Mouse (Mus musculus): ENCODE results near the gene Map2k6. TPM values are rescaled to one million over a fixed set of nuclear protein-coding genes. Genes with fewer than 3 reads are reported as not detected.

Gene Map2k6
- polyA plus RNA-seq, 2 experiments: 2.8 to 3.6 TPM

DNA sequence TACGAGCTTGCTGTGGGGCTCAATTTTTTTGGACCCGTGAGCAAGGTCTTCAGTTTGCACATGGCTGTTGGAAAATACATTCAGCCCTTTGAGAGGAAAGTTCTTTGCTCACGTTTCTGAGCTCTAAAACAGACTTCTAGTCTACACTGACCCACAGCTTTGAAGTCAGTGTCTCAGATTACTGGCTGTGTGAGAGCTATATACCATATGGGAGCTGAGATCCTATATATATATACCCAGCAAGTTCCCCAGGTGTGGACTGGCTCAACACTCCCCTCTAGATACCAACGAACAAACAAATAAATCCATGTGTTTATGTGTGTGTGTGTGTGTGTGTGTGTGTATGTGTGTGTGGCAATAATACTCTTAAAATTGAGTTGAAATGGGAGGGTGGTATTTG lies 83.7 kb downstream of the Map2k6 start:
- no peak for TF ChIP-seq EP300 (IDR thresholded peaks at IDR 0.05; ENCODE audit: low read depth)
- no peak for TF ChIP-seq CTCF (IDR thresholded peaks at IDR 0.05; ENCODE audit: low read depth)
- no peak overlapping the region for H3K4me3 ChIP-seq (ENCODE audit: insufficient read depth in 1 of 2, low read depth in 2 of 2, low read length in 2 of 2)
- H3K4me1 ChIP-seq (replicated peaks; ENCODE audit: control insufficient read depth in 2 of 2, insufficient read depth in 2 of 2, low read length in 1 of 2): peaks cover 4 to 24% of the 10 kb centered on the region in 2 experiments; a peak in 3 of 4 replicates
- no peak overlapping the region for H3K27ac ChIP-seq
- no peak overlapping the region for H3K4me2 ChIP-seq (ENCODE audit: low read depth)
- WGBS (ENCODE audit: insufficient replicate concordance): 79% methylated on average over 4 of the region's 4 CpGs
- no peaks in the 10 kb centered on the region for H3K9me3 ChIP-seq (ENCODE audit: control insufficient read depth, low read length)
- DNase-seq (ENCODE audit: low read depth in 3 of 3, low spot score in 3 of 3) (no peak), ATAC-seq (ENCODE audit: insufficient read depth) (no peak)
- no peaks in the 10 kb centered on the region for H3K27me3 ChIP-seq (ENCODE audit: control insufficient read depth, insufficient read depth, low read length)
- H3K9ac ChIP-seq (replicated peaks): no peak overlapping the region
- no peaks in the 10 kb centered on the region for H3K36me3 ChIP-seq (replicated peaks; ENCODE audit: control insufficient read depth, insufficient read depth, low read depth)

DNA sequence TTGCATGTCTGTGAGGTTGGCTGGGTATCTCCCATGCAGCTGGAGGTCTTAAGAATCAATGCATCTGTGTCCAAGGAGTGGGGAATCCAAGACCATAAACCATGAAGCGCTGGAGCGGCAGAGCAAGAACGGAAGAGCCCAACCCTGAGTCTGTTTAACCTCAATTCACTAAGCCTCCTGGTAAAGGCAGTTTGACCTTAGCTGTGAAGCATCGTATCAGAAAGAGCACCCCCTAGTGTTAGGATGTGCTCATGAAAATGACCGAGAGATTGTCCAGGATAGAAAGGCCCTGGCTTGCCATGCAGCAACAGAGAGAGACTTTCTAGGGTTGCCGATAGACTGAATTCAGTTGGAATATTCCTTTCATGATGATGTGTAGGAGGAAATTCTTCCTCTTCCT lies 84.2 kb downstream of the Map2k6 start:
- Histone ChIP-seq H3K27me3 (ENCODE audit: control insufficient read depth, insufficient read depth, low read length) (no peaks in the 10 kb centered on the region), H3K4me3 (ENCODE audit: insufficient read depth in 1 of 2, low read depth in 2 of 2, low read length in 2 of 2) (no peak overlapping the region), H3K4me2 (ENCODE audit: low read depth) (no peak overlapping the region), H3K4me1 (replicated peaks; ENCODE audit: control insufficient read depth in 2 of 2, insufficient read depth in 2 of 2, low read length in 1 of 2) (peaks cover 0 to 19% of the 10 kb centered on the region in 2 experiments; a peak in 3 of 4 replicates), H3K9ac (replicated peaks) (no peak overlapping the region), H3K36me3 (replicated peaks; ENCODE audit: control insufficient read depth, insufficient read depth, low read depth) (no peaks in the 10 kb centered on the region), H3K9me3 (ENCODE audit: control insufficient read depth, low read length) (no peaks in the 10 kb centered on the region), H3K27ac (no peak overlapping the region)
- peak; percentile 48 to 51 (median 49) for DNase-seq (ENCODE audit: low read depth in 3 of 3, low spot score in 3 of 3)
- 12% methylated on average over 6 of the region's 6 CpGs for WGBS (ENCODE audit: insufficient replicate concordance)
- ATAC-seq (ENCODE audit: insufficient read depth): peak; percentile 59; the same call in 1 of the 2 replicates
- no peak for TF ChIP-seq EP300 (IDR thresholded peaks at IDR 0.05; ENCODE audit: low read depth)
- peak; percentile 87 for TF ChIP-seq CTCF (IDR thresholded peaks at IDR 0.05; ENCODE audit: low read depth)

DNA sequence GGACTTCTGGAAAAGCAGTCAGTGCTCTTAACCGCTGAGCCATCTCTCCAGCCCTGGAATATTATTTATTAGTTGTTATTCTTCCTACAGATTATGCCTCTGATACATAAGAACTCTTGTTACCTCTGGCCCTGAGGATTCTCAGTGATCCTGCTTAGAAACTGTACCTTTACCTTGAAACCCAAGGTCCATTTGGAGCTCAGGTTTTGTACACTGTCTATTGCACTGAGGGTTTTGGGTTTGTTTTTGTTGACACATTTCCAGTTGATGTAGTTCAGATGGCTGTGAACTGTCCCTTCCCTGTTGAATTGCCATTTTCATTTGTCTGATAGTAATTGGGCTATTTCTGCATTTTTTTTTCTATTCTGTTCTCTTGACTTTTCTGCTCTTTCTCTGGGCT lies 85.5 kb downstream of the Map2k6 start:
- H3K9me3 ChIP-seq (ENCODE audit: control insufficient read depth, low read length): no peaks in the 10 kb centered on the region
- peaks cover 0 to 10% of the 10 kb centered on the region in 2 experiments; a peak in 2 of 4 replicates for H3K4me1 ChIP-seq (replicated peaks; ENCODE audit: control insufficient read depth in 2 of 2, insufficient read depth in 2 of 2, low read length in 1 of 2)
- no peak for TF ChIP-seq EP300 (IDR thresholded peaks at IDR 0.05; ENCODE audit: low read depth)
- no peak for TF ChIP-seq CTCF (IDR thresholded peaks at IDR 0.05; ENCODE audit: low read depth)
- no peaks in the 10 kb centered on the region for H3K27me3 ChIP-seq (ENCODE audit: control insufficient read depth, insufficient read depth, low read length)
- H3K27ac ChIP-seq: no peak overlapping the region
- no peak overlapping the region for H3K4me2 ChIP-seq (ENCODE audit: low read depth)
- ATAC-seq (ENCODE audit: insufficient read depth) (no peak), DNase-seq (ENCODE audit: low read depth in 3 of 3, low spot score in 3 of 3) (no peak)
- 83% methylated on average over 1 of the region's 1 CpGs for WGBS (ENCODE audit: insufficient replicate concordance)
- H3K36me3 ChIP-seq (replicated peaks; ENCODE audit: control insufficient read depth, insufficient read depth, low read depth): no peaks in the 10 kb centered on the region
- H3K4me3 ChIP-seq (ENCODE audit: insufficient read depth in 1 of 2, low read depth in 2 of 2, low read length in 2 of 2): no peak overlapping the region
- no peak overlapping the region; the same call in 1 of the 2 replicates for H3K9ac ChIP-seq (replicated peaks)

DNA sequence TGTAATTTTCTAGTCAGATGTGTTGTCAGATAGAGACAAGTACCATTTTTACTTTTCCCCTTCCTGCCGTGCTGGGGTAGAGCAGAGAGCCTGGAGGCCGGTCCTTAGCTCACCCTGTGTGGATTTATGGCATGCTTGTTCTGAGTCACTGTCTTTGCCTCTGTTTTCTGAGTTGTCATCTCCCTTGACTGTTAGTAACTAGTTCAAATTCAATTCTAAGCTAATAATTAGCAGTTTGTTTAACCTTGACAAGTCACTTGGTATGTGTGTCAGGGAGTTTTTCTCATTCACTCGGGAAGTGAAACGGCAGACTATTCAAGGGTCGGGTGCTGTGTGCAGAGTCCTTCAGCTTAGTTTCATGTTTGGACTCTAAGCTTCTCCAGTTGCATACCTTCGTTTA lies 86.2 kb downstream of the Map2k6 start:
- 62% methylated on average over 6 of the region's 6 CpGs for WGBS (ENCODE audit: insufficient replicate concordance)
- Histone ChIP-seq H3K4me3 (ENCODE audit: insufficient read depth in 1 of 2, low read depth in 2 of 2, low read length in 2 of 2) (no peak overlapping the region), H3K27ac (no peak overlapping the region), H3K4me1 (replicated peaks; ENCODE audit: control insufficient read depth in 2 of 2, insufficient read depth in 2 of 2, low read length in 1 of 2) (peaks cover 0 to 4% of the 10 kb centered on the region in 2 experiments; a peak in 2 of 4 replicates), H3K9me3 (ENCODE audit: control insufficient read depth, low read length) (no peaks in the 10 kb centered on the region), H3K27me3 (ENCODE audit: control insufficient read depth, insufficient read depth, low read length) (no peaks in the 10 kb centered on the region), H3K36me3 (replicated peaks; ENCODE audit: control insufficient read depth, insufficient read depth, low read depth) (no peaks in the 10 kb centered on the region), H3K4me2 (ENCODE audit: low read depth) (no peak overlapping the region), H3K9ac (replicated peaks) (no peak overlapping the region)
- ATAC-seq (ENCODE audit: insufficient read depth) (no peak), DNase-seq (ENCODE audit: low read depth in 3 of 3, low spot score in 3 of 3) (no peak)
- TF ChIP-seq EP300 (IDR thresholded peaks at IDR 0.05; ENCODE audit: low read depth) (no peak), CTCF (IDR thresholded peaks at IDR 0.05; ENCODE audit: low read depth) (no peak)

DNA sequence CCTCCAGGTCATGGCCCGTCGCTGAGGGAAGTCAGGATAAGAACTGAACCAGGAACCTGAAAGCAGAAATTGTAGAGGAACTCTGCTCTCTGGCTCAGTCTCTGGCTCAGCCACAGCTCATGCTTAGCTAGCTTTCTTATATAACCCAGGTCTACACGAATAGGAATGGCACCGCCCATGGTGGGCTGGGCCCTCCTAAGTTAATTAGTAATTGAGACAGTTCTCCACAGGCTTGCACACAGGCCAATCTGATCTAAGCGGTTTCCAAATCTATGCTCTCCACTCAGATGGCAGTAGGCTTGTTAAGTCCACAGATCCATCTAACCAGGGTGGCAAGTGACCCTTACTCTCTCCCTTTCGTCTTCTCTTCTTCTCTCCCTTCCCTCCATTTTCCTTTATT lies 88.9 kb downstream of the Map2k6 start:
- WGBS (ENCODE audit: insufficient replicate concordance): 77% methylated on average over 6 of the region's 6 CpGs
- Histone ChIP-seq H3K9me3 (ENCODE audit: control insufficient read depth, low read length) (no peaks in the 10 kb centered on the region; the same call in 1 of the 2 replicates), H3K4me3 (ENCODE audit: insufficient read depth in 1 of 2, low read depth in 2 of 2, low read length in 2 of 2) (no peak overlapping the region), H3K36me3 (replicated peaks; ENCODE audit: control insufficient read depth, insufficient read depth, low read depth) (no peaks in the 10 kb centered on the region; the same call in 1 of the 2 replicates), H3K27ac (no peak overlapping the region), H3K9ac (replicated peaks) (no peak overlapping the region), H3K4me2 (ENCODE audit: low read depth) (no peak overlapping the region), H3K4me1 (replicated peaks; ENCODE audit: control insufficient read depth in 2 of 2, insufficient read depth in 2 of 2, low read length in 1 of 2) (0 out of 4 replicates have a peak, but pooled peaks cover 0 to 3% of the 10 kb centered on the region in 2 experiments), H3K27me3 (ENCODE audit: control insufficient read depth, insufficient read depth, low read length) (no peaks in the 10 kb centered on the region)
- no peak for DNase-seq (ENCODE audit: low read depth in 3 of 3, low spot score in 3 of 3)
- ATAC-seq (ENCODE audit: insufficient read depth): no peak
- TF ChIP-seq CTCF (IDR thresholded peaks at IDR 0.05; ENCODE audit: low read depth): no peak
- TF ChIP-seq EP300 (IDR thresholded peaks at IDR 0.05; ENCODE audit: low read depth): no peak
